Mouse (Mus musculus) testis, postnatal 14 days (tissue): Measurements from ENCODE around the gene Gm438.
"Not testable (repeated sequence)": the region's sequence is repeated elsewhere in the genome, so short reads cannot be mapped to it uniquely, and the experiment has no call there.

ENCODE experiments used
- DNase-seq: peaks from one replicate; pipeline ENCODE4 v3.0.0; 2021; ENCODE audit warnings: low spot score

The Gm438 gene

DNA sequence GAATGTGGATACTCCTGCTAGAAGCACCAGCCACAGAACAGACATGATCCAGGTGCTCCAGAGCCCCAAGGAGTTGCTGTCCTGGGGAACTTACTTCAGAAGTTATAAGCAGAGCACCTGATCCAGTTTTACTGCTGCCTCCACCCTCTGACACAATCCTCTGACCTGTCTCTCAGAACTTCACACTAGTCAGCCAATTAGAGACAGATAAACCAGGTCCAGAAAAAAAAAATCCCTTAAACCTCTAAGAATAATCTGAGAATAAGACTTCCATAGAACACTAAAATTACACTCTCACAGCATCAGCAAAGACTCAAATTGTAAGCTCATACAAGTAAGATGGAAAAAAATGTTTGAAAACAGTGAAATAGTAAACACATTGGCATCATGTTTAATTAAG lies at the start of gene Gm438:
Gm438 (minus strand) TSS at position 101 of the 400 bp plus-strand sequence.
- no peak for DNase-seq

DNA sequence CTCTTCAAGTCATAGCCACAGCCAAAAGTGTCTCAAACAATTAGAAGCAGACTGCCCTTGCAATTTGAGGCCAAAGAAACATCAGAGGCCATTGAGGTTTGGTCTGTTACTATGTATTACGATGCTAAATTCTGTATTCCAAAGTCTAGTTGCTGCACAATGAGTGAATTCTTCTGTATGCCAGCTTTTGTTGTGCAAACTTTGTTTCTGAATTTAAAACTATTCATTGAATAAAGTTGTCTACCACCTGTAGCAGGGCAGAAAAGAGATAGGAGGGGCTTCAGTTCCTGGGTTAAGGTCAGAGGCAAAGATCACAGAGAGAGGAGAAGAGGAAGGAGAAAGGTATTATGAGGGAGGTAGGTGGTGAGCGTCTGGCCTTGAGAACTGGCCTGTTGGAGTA lies 38.3 kb upstream of the Gm438 start:
- no peak for DNase-seq

DNA sequence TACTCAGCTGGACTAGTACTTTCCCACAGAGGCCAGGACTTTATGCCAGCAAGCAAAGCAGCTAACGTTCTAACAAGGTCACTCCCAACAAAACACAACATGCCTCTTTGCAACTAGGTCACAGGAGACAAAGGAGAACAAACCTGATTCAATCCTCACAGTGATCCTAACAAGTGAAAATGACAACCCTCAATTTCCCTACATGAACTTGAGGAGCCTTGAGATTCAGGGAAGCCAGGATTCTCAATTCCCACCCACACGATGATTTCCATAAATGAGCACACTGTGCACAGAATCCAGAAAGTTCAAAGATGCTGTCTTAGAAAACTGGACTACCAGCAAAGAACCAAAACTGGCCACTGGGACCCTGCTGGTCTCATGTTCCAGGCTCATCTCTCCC lies 37.6 kb upstream of the Gm438 start:
- DNase-seq, result no peak

DNA sequence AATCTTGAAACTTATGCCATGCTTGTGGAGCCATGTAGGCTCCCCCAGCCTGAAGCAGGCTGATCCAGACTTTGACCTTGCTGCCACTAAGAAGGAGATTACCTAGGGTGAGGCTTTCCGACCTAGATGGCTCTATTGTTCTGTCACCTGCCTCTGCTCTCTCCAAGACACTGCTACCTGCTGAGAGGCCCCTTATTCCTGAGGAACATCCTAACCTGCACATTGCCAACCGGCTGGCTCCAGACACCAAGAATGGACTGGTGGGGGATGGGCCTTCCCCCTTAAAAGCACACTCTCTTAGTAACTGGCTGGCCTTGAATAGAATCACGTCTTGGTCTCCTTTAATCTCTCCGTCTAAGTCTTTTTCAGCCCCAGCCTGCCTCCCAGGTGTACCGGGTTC lies 20.8 kb upstream of the Gm438 start:
- DNase-seq, result not testable (repeated sequence)

DNA sequence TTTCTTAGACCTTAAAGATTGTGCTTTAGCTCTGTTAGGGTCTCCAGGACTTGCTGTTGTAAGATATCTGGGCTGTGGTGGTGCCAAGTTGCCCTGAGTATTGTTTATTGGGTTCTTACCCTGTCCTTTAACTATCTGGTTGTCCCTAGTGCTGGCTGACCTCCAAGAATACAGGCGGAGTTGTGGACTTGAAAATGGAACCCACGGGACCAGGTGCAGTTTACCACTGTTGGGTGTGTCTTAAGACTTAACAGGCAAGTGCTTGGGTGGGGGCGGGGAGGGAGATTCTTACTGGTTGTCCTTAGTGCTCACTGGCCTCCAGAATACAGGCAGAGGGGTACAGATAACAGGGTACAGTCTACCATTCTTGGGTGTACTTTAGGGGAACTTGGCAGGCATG lies 17.2 kb upstream of the Gm438 start:
- no peak for DNase-seq

DNA sequence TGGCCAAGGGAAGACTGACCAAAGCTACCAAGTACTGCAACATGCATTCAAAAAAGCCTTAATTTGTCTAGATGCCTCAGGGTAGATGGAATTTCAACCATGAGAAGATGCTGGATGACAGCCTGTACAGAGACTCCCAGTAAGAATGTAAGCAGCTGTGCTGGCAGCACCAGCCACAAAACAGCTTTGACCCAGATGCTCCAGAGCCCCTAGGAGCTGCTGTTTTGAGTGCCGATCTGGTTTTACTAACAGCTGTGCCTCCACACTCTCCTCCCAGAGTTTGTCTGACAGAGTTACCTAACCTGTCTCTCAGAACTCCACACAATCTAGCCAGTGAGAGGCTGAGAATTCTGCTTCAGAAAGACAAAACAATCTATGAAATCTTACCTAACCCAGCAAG lies 3.8 kb upstream of the Gm438 start:
- no peak for DNase-seq

DNA sequence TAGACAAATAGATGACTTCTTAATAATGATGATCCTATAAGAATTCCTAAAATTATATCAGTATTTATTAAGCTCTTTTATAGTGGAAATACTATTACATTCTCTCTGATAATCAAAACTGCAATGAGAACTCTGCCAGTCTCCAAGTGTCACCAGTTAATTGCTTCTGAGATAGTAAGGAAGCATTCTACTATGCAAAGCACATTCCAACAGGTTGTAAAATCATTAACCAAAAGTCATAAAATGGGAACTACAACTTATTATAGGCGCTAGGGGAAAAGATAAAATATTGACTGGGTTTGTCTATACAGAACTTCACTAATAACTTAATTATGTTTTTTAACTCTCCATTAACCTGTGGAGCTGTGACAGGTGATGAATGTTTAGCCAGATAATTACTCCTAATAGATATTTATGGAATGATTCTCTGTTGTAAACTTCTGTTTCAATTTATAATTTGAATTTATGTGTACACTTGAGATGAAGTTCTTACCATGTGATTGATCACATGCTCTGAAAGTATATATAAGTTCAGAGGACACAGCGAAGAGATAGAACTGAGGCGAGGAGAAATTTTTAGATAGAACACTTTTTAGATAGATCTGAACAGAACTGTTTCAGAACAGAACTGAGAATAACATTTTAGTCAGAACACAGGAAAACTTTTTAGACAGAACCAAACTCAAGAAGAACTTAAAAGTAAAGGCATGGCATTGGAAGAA lies 3.7 kb downstream of the Gm438 start:
- DNase-seq, result no peak

DNA sequence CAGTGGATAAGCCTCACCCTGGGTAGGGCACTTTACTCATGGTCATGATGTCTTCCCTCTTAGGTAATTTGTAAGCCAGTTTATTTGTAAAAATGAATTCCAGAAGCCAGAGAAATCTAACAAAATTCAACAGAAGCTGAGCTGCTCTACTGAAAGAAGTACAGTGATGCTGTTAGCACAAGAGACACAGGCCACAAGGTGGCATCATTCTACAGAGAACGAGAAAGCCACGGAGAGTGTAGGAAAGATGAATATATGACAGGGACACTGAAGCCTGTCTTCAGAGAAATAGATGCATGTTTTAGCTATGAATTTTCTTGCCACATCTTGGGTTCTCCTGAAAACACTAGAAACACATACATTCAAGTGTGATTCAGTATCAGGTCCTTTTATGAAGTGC lies 20.7 kb downstream of the Gm438 start:
- peak; percentile 8 for DNase-seq

DNA sequence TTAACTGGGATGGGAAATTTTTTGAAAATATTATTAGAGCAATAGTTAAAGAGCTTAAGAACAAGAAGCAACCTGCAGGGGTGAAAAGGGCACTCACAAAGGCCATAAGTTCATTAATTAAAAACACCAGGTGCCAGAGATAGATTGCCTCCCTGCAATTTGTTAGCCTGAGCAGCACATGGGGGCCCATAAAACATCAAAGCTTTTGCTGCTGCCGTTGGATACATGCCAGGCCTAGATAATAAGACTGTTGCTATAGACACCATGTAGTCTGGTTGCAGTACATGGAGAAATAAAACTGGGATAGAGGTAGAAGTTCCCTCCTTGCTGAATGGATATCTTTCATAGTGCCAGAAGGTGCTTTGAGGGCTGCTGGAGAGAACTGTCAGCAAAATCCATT lies 37.2 kb downstream of the Gm438 start:
- DNase-seq, result no peak
